Mouse (Mus musculus): Measurements from ENCODE around the gene Apol10b. TPM values are rescaled to one million over a fixed set of nuclear protein-coding genes. Genes with fewer than 3 reads are reported as not detected.
"Not testable (repeated sequence)": the region's sequence is repeated elsewhere in the genome, so short reads cannot be mapped to it uniquely, and the experiment has no call there.

Gene Apol10b
- polyA plus RNA-seq, 1 experiment from 2014 or later = not detected

DNA sequence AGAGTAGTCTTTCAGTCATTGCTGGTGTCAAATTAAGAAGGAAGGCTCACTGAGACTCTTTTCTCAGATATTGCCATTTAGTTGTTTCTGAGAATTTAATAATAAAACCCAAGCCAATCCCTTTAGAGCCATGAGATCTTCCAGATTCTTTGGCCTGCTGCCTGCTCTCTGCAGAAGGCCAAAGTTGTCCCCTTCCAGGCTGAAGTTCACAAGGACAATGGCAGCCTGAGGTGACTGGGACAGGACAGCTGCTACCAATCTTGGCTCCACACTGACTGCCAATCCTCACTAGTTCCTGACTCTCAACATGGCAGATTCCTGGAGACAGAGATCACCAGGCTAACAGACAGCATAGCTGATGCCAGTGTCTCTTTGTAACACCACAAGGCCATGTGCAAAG, 8.9 kb downstream of the Apol10b start:
- no peaks in the 10 kb centered on the region for H3K9me3 ChIP-seq (replicated peaks)
- no peaks in the 10 kb centered on the region for H3K27me3 ChIP-seq
- no peak overlapping the region for H3K4me2 ChIP-seq
- H3K4me3 ChIP-seq (replicated peaks) = no peak overlapping the region
- H3K36me3 ChIP-seq = no peaks in the 10 kb centered on the region
- H3K9ac ChIP-seq = no peak overlapping the region
- H3K4me1 ChIP-seq (replicated peaks) = no peaks in the 10 kb centered on the region
- no peak for DNase-seq
- no peak overlapping the region for H3K27ac ChIP-seq
- ATAC-seq (ENCODE audit: low read depth) = no peak

DNA sequence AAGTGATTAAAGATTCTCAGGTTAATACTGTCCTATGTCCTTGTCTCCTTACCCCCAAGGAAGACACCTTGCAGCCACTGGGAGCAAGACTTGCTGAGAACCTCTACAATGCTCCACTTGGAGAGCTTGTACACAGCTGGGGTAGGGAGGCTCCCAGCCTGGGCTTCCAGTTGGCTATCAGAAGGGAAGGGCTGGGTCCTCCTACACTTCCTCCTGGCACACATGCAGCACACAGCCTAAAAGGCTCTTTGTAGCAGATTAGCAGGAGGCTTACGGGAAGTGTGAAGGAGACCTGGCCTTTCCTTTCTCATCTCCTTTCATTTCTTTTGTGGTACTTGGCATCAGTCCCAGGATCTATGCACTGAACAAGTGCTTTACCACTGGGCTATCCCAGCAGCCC, 14.2 kb downstream of the Apol10b start:
- no peak for ATAC-seq (ENCODE audit: low read depth)
- no peak for DNase-seq
- Histone ChIP-seq H3K27me3 (no peaks in the 10 kb centered on the region), H3K4me1 (replicated peaks) (no peaks in the 10 kb centered on the region), H3K4me2 (no peak overlapping the region), H3K4me3 (replicated peaks) (no peak overlapping the region), H3K9me3 (replicated peaks) (no peaks in the 10 kb centered on the region), H3K36me3 (no peaks in the 10 kb centered on the region), H3K9ac (no peak overlapping the region), H3K27ac (no peak overlapping the region)
- 39% methylated on average over 1 of the region's 1 CpGs for WGBS (ENCODE audit: insufficient replicate concordance)

DNA sequence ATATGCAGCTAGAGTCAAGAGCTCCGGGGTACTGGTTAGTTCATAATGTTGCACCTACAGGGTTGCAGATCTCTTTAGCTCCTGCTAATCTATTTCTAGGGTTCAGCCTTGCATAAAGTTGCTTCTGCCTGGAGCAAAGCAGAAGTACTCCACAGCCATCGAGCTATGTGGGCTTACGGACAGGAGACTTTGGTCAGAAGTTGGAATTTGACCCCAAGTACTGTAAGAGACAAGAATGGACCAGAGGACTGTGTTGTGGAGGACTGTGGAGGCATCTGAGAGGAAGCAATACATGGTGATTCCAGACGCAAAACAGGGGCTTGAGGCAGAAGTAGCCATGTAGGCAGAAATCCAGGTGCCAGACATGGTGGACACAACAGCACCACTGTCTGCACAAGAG, 16.6 kb downstream of the Apol10b start:
- 58% methylated on average over 4 of the region's 4 CpGs for WGBS (ENCODE audit: insufficient replicate concordance)
- no peak for DNase-seq
- Histone ChIP-seq H3K9me3 (replicated peaks) (no peaks in the 10 kb centered on the region), H3K27ac (no peak overlapping the region), H3K4me3 (replicated peaks) (no peak overlapping the region), H3K27me3 (no peaks in the 10 kb centered on the region), H3K4me1 (replicated peaks) (no peaks in the 10 kb centered on the region), H3K36me3 (no peaks in the 10 kb centered on the region), H3K9ac (no peak overlapping the region), H3K4me2 (no peak overlapping the region)
- no peak for ATAC-seq (ENCODE audit: low read depth)

DNA sequence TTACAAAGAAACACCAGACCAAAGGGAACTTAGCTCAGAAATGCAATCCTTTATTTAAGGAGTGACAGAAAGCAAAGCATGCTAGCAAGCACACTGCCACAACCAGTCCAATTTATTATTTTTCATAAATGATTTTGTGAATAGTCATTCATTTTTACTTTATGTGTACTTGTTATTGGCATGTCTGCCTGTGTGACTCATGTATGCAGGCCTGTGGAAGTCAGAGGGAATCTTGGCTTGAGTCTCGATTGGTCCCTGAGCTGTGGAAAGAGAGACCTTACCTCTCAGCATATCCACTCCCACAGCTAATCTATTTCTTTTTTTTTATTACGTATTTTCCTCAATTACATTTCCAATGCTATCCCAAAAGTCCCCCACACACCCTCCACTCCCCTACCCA, 17.1 kb downstream of the Apol10b start:
- no peak overlapping the region for H3K9ac ChIP-seq
- H3K9me3 ChIP-seq (replicated peaks) = no peaks in the 10 kb centered on the region
- ATAC-seq (ENCODE audit: low read depth) = no peak
- H3K4me1 ChIP-seq (replicated peaks) = no peaks in the 10 kb centered on the region
- H3K27ac ChIP-seq = no peak overlapping the region
- no peak for DNase-seq
- WGBS (ENCODE audit: insufficient replicate concordance) = 80% methylated on average over 2 of the region's 2 CpGs
- no peaks in the 10 kb centered on the region for H3K36me3 ChIP-seq
- no peaks in the 10 kb centered on the region for H3K27me3 ChIP-seq
- H3K4me3 ChIP-seq (replicated peaks) = no peak overlapping the region
- H3K4me2 ChIP-seq = no peak overlapping the region

DNA sequence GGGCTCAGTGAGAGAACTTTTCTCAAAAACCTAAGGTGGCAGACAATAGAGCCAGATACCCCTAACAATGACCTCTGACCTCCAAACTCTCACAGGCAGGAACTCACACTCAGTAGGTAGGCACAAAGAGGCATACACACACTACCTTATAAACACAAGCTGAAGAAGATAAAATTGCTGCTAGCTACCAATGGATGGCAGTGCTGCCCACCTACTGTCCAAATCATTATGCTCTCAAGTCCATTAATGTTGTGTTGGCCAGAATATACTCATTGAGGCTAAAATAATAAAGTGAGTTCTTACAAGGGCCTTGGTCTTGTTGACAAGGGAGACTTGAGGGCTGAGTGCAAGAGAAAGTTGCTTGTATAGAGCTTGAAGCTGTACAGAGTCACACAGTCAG, 32.7 kb downstream of the Apol10b start:
- Histone ChIP-seq H3K27ac (no peak overlapping the region), H3K4me3 (replicated peaks) (no peak overlapping the region), H3K9ac (no peak overlapping the region), H3K4me2 (no peak overlapping the region), H3K27me3 (no peaks in the 10 kb centered on the region), H3K9me3 (replicated peaks) (no peaks in the 10 kb centered on the region), H3K4me1 (replicated peaks) (no peaks in the 10 kb centered on the region), H3K36me3 (no peaks in the 10 kb centered on the region)
- ATAC-seq (ENCODE audit: low read depth) (no peak), DNase-seq (no peak)

DNA sequence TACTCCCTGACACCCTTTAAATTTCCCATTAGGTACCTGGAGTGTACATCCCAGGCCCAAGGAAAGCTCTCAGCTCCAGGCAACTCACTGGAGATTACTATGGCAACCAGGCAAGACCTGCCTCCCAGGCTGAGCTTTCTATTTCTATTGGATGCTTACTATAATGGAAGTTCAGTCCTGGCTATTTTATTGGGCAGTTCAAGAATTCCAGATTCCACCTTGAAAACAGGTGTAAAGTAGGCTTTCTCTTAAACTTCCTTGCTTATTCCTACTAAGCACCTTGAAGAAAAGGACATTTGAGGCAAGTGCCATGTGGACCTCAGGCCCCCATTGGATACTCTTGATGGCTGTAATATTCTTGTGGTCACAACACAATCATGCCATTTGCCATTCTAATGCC, 34.1 kb downstream of the Apol10b start, which contains the start of gene 1700025B11Rik:
1700025B11Rik (minus strand) TSS at position 101 of the 400 bp plus-strand sequence.
- no peaks in the 10 kb centered on the region for H3K36me3 ChIP-seq

DNA sequence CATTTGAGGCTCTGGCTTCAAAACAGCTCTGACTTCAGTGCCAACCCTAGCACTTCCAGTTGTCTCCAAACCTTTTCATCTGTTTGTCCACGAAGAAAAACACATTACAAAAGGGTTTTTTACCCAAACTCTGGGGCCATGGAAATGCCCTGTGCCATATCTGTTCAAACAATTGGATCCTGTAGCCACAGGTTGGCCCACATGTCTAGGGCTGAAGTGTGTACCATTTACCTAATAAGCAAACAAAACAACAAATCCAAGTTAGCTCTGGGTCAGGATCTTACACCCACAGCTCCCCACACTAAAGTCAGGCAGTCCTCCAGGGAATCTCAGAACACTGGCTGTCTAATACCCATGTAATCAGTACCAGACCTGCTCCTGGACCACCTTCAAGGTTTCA, 56.7 kb downstream of the Apol10b start:
- H3K4me3 ChIP-seq (replicated peaks); H3K27me3 ChIP-seq; H3K9me3 ChIP-seq (replicated peaks); DNase-seq; H3K9ac ChIP-seq; H3K27ac ChIP-seq; ATAC-seq (ENCODE audit: low read depth); H3K4me2 ChIP-seq; H3K4me1 ChIP-seq (replicated peaks); H3K36me3 ChIP-seq: not testable (repeated sequence)
- WGBS (ENCODE audit: insufficient replicate concordance) = 11% methylated on average over 1 of the region's 1 CpGs

More for the DNA sequence above, 34.1 kb downstream of the Apol10b start, which contains the start of gene 1700025B11Rik:
- Histone ChIP-seq H3K9me3 (replicated peaks) (no peaks in the 10 kb centered on the region), H3K27ac (no peak within 1 kb of the TSS), H3K27me3 (no peaks in the 10 kb centered on the region), H3K4me3 (replicated peaks) (no peak within 1 kb of the TSS), H3K4me2 (no peak within 1 kb of the TSS), H3K4me1 (replicated peaks) (no peaks in the 10 kb centered on the region), H3K9ac (no peak within 1 kb of the TSS)
- no peak for DNase-seq
- ATAC-seq (ENCODE audit: low read depth) = no peak

Other genes with a start within 250 kb of the Apol10b start
- 0.17 and 0.27 TPM in 2 replicates for gene Apol7a, start 197.0 kb downstream of the Apol10b start, polyA plus RNA-seq (2015; fragmentation: Nextera tagmentation; extraction: Ambion mirVana)
- 0.06 TPM in 2 replicates for gene Apol9a, start 185.0 kb downstream of the Apol10b start, polyA plus RNA-seq (2015; fragmentation: Nextera tagmentation; extraction: Ambion mirVana)
- gene Apol7b, start 148.6 kb downstream of the Apol10b start, polyA plus RNA-seq (2015; fragmentation: Nextera tagmentation; extraction: Ambion mirVana) = not detected in 2 replicates
- gene Apol10a, start 119.1 kb downstream of the Apol10b start, polyA plus RNA-seq (2015; fragmentation: Nextera tagmentation; extraction: Ambion mirVana) = 0.05 and 0.10 TPM in 2 replicates
- 0.15 and 0.38 TPM in 2 replicates for gene Apol11a, start 87.9 kb downstream of the Apol10b start, polyA plus RNA-seq (2015; fragmentation: Nextera tagmentation; extraction: Ambion mirVana)
- gene Apol7c, start 62.8 kb downstream of the Apol10b start, polyA plus RNA-seq (2015; fragmentation: Nextera tagmentation; extraction: Ambion mirVana) = not detected in 2 replicates
- gene 1700025B11Rik, start 34.2 kb downstream of the Apol10b start, polyA plus RNA-seq (2015; fragmentation: Nextera tagmentation; extraction: Ambion mirVana) = not detected in 2 replicates
- not detected in 2 replicates for gene Gm36245, start 3.1 kb upstream of the Apol10b start, polyA plus RNA-seq (2015; fragmentation: Nextera tagmentation; extraction: Ambion mirVana)
- gene Apol11b, start 47.2 kb upstream of the Apol10b start, polyA plus RNA-seq (2015; fragmentation: Nextera tagmentation; extraction: Ambion mirVana) = 10.6 and 12.5 TPM in 2 replicates
- gene Apol7e, start 102.7 kb upstream of the Apol10b start, polyA plus RNA-seq (2015; fragmentation: Nextera tagmentation; extraction: Ambion mirVana) = not detected in 2 replicates
- gene Apol9b, start 132.9 kb upstream of the Apol10b start, polyA plus RNA-seq (2015; fragmentation: Nextera tagmentation; extraction: Ambion mirVana) = not detected in 2 replicates
- gene Apol8, start 160.9 kb upstream of the Apol10b start, polyA plus RNA-seq (2015; fragmentation: Nextera tagmentation; extraction: Ambion mirVana) = 29.8 and 34.9 TPM in 2 replicates
- gene Myh9, start 246.1 kb upstream of the Apol10b start, polyA plus RNA-seq (2015; fragmentation: Nextera tagmentation; extraction: Ambion mirVana) = 18.3 and 22.2 TPM in 2 replicates

All from liver, embryonic 13.5 days (tissue).